Mouse (Mus musculus) cortical plate, adult 2 months (tissue): Measurements from ENCODE around the gene Scamp3. TPM values are rescaled to one million over a fixed set of nuclear protein-coding genes. Genes with fewer than 3 reads are reported as not detected.
A peak's percentile ranks its signal among the peaks of the same experiment; 100 is the strongest.

Experiments
- H3K27ac ChIP-seq: fragments of 200-500 bp; 2 replicates; pipeline ENCODE4 v1.5.1; 2012; ENCODE audit warnings: low read length, control low read depth, inconsistent platforms; ENCODE audit not compliant: insufficient read depth
- H3K4me1 ChIP-seq: fragments of 200-500 bp; 2 replicates; pipeline ENCODE4 v1.6.1; 2011; ENCODE audit warnings: low read length; ENCODE audit not compliant: control insufficient read depth, insufficient read depth
- H3K4me3 ChIP-seq: fragments of 200-500 bp; 2 replicates; pipeline ENCODE4 v1.5.1; 2011; ENCODE audit warnings: mild to moderate bottlenecking, low read length, control low read depth; ENCODE audit not compliant: insufficient read depth
- CTCF ChIP-seq: fragments of 200-500 bp; IDR thresholded peaks from 2 replicates; pipeline ENCODE4 v1.5.1; 2011; ENCODE audit warnings: mild to moderate bottlenecking, control low read depth, low read length; ENCODE audit not compliant: insufficient read depth; ENCODE audit errors: extremely low read depth
- POLR2A ChIP-seq: fragments of 200-500 bp; IDR thresholded peaks from 2 replicates; pipeline ENCODE4 v1.6.1; 2011; ENCODE audit warnings: mild to moderate bottlenecking, low read length, control low read depth; ENCODE audit not compliant: insufficient read depth; ENCODE audit errors: extremely low read depth
- polyA plus RNA-seq: library from polyadenylated mRNA; depleted of rRNA; stranded (reverse); fragments of >200 nt; gene quantifications from 2 replicates; pipeline ENCODE4 v1.2.3, GENCODE M21; 2012

The Scamp3 gene
- polyA plus RNA-seq, 1 experiment: 95.7 TPM

- H3K4me1 ChIP-seq: no peaks in the 10 kb centered on the region
- TF ChIP-seq POLR2A (no peak), CTCF (0 out of 2 replicates have a peak, but pooled peaks have one; percentile 7)
Measured at GRCm38 (mm10) chr3:89193853-89194252, 16.6 kb downstream of the Scamp3 start.

GRCm38 (mm10) chr3:89195979-89196877 is 19.0 kb downstream of the Scamp3 start:
- H3K4me3 ChIP-seq: peak overlapping the region; percentile 40
- TF ChIP-seq POLR2A (peak; percentile 84), CTCF (peak; percentile 61)
- H3K27ac ChIP-seq: no peak overlapping the region
- no peaks in the 10 kb centered on the region for H3K4me1 ChIP-seq

More at GRCm38 (mm10) chr3:89193853-89194252, 16.6 kb downstream of the Scamp3 start:
- Histone ChIP-seq H3K27ac (no peak overlapping the region), H3K4me3 (no peak overlapping the region)

GRCm38 (mm10) chr3:89199839-89200238 is 22.6 kb downstream of the Scamp3 start:
- no peak for TF ChIP-seq POLR2A
- TF ChIP-seq CTCF: no peak
- Histone ChIP-seq H3K4me1 (no peaks in the 10 kb centered on the region), H3K27ac (no peak overlapping the region), H3K4me3 (no peak overlapping the region)

GRCm38 (mm10) chr3:89202253-89203141 is 25.2 kb downstream of the Scamp3 start, which contains the start of gene Gba:
TSS of gene Gba (plus strand) at chr3:89202928.
- Histone ChIP-seq H3K4me1 (no peaks in the 10 kb centered on the region), H3K4me3 (peak within 1 kb of the TSS; percentile 44), H3K27ac (no peak within 1 kb of the TSS)
- TF ChIP-seq POLR2A: peak; percentile 64
- no peak for TF ChIP-seq CTCF

GRCm38 (mm10) chr3:89203142-89203514 is 25.9 kb downstream of the Scamp3 start:
- TF ChIP-seq CTCF: no peak
- no peak for TF ChIP-seq POLR2A
- Histone ChIP-seq H3K27ac (no peak overlapping the region), H3K4me3 (peak overlapping the region; percentile 44), H3K4me1 (no peaks in the 10 kb centered on the region)

DNA sequence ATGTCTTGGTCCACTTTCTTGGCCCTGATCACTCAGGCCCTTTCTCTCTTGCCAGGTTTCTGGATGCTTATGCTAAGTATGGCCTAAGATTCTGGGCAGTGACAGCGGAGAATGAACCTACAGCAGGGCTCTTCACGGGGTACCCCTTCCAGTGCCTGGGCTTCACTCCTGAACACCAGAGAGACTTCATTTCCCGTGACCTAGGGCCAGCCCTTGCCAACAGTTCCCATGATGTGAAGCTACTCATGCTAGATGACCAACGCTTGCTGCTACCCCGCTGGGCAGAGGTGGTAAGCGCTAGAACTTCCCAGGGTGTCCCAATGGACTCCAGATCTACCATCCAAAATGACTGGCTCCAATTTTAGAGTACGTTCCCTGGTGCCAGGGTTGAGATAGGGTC is 28.8 kb downstream of the Scamp3 start:
- no peaks in the 10 kb centered on the region for H3K4me1 ChIP-seq
- H3K27ac ChIP-seq: no peak overlapping the region
- no peak overlapping the region for H3K4me3 ChIP-seq
- TF ChIP-seq CTCF (no peak), POLR2A (no peak)

GRCm38 (mm10) chr3:89206695-89207094 is 29.4 kb downstream of the Scamp3 start:
- Histone ChIP-seq H3K27ac (no peak overlapping the region), H3K4me1 (no peaks in the 10 kb centered on the region), H3K4me3 (no peak overlapping the region)
- TF ChIP-seq CTCF (no peak), POLR2A (no peak)

DNA sequence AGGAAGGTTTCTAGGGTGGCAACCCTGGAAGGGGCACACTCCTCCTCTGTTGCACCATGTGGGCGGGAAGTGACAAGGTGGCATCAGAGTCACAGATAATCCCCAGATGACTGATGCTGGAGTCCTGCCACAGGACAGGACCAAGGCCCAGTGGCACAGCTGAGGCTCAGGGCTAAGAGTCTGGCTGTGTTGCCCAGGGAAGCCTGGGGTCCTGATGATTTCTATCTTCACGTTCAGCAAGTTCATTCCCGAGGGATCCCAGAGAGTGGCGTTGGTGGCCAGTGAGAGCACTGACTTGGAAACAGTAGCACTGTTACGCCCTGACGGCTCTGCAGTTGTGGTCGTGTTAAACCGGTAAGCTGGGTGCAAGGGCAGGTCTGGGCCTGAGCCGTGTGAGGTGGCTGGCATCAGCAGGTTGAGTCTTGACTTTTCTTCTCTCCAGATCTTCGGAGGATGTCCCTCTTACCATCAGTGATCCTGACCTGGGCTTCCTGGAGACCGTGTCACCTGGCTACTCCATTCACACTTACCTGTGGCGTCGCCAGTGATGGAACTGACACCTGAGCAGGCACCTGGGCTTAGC is 30.9 kb downstream of the Scamp3 start:
- Histone ChIP-seq H3K4me3 (no peak overlapping the region), H3K4me1 (0 out of 2 replicates have a peak, but pooled peaks cover 2% of the 10 kb centered on the region), H3K27ac (no peak overlapping the region)
- TF ChIP-seq CTCF (no peak), POLR2A (0 out of 2 replicates have a peak, but pooled peaks have one; percentile 7)

DNA sequence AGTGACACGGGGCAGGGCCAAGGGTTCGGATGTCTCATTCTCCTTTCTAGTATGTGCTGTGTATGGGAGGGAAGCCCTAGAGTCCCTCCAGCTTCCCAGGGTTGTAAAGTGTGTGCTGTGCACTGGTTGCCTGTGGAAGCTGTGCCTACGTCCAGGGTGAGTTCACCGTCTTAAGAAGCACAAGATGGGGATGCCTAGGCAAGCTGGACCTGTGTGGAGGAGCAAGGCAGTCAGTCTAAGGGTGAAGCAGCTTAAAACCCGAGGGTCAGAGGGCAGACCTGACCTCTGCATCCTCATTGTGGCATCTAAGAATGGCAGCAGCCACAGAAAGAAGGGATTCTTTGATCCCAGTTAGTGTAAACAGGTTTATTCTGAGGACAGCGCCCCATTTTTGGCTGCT is 31.5 kb downstream of the Scamp3 start:
- H3K4me1 ChIP-seq: 0 out of 2 replicates have a peak, but pooled peaks cover 2% of the 10 kb centered on the region
- H3K27ac ChIP-seq: no peak overlapping the region
- H3K4me3 ChIP-seq: no peak overlapping the region
- TF ChIP-seq CTCF: no peak
- peak; percentile 3; the same call in 1 of the 2 replicates for TF ChIP-seq POLR2A
